Mouse (Mus musculus) embryonic fibroblast, embryonic 13.5 days (primary cell): ENCODE measurements around the gene Mphosph9.

Source experiments
- CTCF ChIP-seq: IDR thresholded peaks from 2 replicates; pipeline ENCODE4 v1.5.1; 2011; ENCODE audit warnings: mild to moderate bottlenecking, control low read depth, low read length, moderate library complexity, borderline replicate concordance; ENCODE audit not compliant: insufficient read depth
- POLR2A ChIP-seq: IDR thresholded peaks from 2 replicates; pipeline ENCODE4 v1.6.1; 2011; ENCODE audit warnings: low read depth, mild to moderate bottlenecking, control low read depth, low read length, moderate library complexity

GRCm38 (mm10) chr5:124205211-124205610, 122.6 kb downstream of the Mphosph9 start:
- TF ChIP-seq CTCF (no peak), POLR2A (no peak)
